Mouse (Mus musculus): ENCODE data around the gene Cdk9.
A peak's percentile ranks its signal among the peaks of the same experiment; 100 is the strongest.

The Cdk9 gene

GRCm38 (mm10) chr2:32706971-32707370, 5.9 kb downstream of the Cdk9 start:
- no peak for DNase-seq (ENCODE audit: low spot score)

- DNase-seq (ENCODE audit: low spot score) = no peak
Measured at GRCm38 (mm10) chr2:32705018-32705417, 7.9 kb downstream of the Cdk9 start.

- no peak for DNase-seq (ENCODE audit: low spot score)
Measured at GRCm38 (mm10) chr2:32704021-32704421, 8.9 kb downstream of the Cdk9 start, which contains the start of gene Fpgs. Gene Fpgs, minus strand, starts transcription at chr2:32704145.

- no peak for DNase-seq (ENCODE audit: low spot score)
Measured at GRCm38 (mm10) chr2:32703046-32703445, 9.8 kb downstream of the Cdk9 start.

- DNase-seq (ENCODE audit: low spot score) = no peak
Measured at GRCm38 (mm10) chr2:32700966-32701743, 11.7 kb downstream of the Cdk9 start.

- DNase-seq (ENCODE audit: low spot score) = no peak
Measured at GRCm38 (mm10) chr2:32699680-32700079, 13.2 kb downstream of the Cdk9 start.

GRCm38 (mm10) chr2:32694691-32695090, 18.2 kb downstream of the Cdk9 start:
- DNase-seq (ENCODE audit: low spot score) = no peak

GRCm38 (mm10) chr2:32693823-32694411, 19.0 kb downstream of the Cdk9 start:
- peak; percentile 98 for DNase-seq (ENCODE audit: low spot score)

GRCm38 (mm10) chr2:32693282-32693681, 19.6 kb downstream of the Cdk9 start:
- no peak for DNase-seq (ENCODE audit: low spot score)

- DNase-seq (ENCODE audit: low spot score) = no peak
Measured at GRCm38 (mm10) chr2:32692496-32692895, 20.4 kb downstream of the Cdk9 start.

- DNase-seq (ENCODE audit: low spot score) = no peak
Measured at GRCm38 (mm10) chr2:32691041-32691440, 21.8 kb downstream of the Cdk9 start.

GRCm38 (mm10) chr2:32689420-32689819, 23.5 kb downstream of the Cdk9 start:
- peak; percentile 92 for DNase-seq (ENCODE audit: low spot score)

GRCm38 (mm10) chr2:32687562-32687961, 25.3 kb downstream of the Cdk9 start:
- no peak for DNase-seq (ENCODE audit: low spot score)

GRCm38 (mm10) chr2:32686640-32687039, 26.2 kb downstream of the Cdk9 start:
- no peak for DNase-seq (ENCODE audit: low spot score)

GRCm38 (mm10) chr2:32685807-32686206, 27.1 kb downstream of the Cdk9 start:
- DNase-seq (ENCODE audit: low spot score) = no peak

GRCm38 (mm10) chr2:32684681-32685428, 28.0 kb downstream of the Cdk9 start:
- no peak for DNase-seq (ENCODE audit: low spot score)

- no peak for DNase-seq (ENCODE audit: low spot score)
Measured at GRCm38 (mm10) chr2:32683701-32684100, 29.2 kb downstream of the Cdk9 start.

- DNase-seq (ENCODE audit: low spot score) = no peak
Measured at GRCm38 (mm10) chr2:32682721-32683417, 30.0 kb downstream of the Cdk9 start.

- no peak for DNase-seq (ENCODE audit: low spot score)
Measured at GRCm38 (mm10) chr2:32681754-32682153, 31.1 kb downstream of the Cdk9 start.

- no peak for DNase-seq (ENCODE audit: low spot score)
Measured at GRCm38 (mm10) chr2:32680961-32681650, 31.8 kb downstream of the Cdk9 start.

GRCm38 (mm10) chr2:32680051-32680451, 32.8 kb downstream of the Cdk9 start:
- DNase-seq (ENCODE audit: low spot score) = no peak

GRCm38 (mm10) chr2:32677683-32678082, 35.2 kb downstream of the Cdk9 start:
- no peak for DNase-seq (ENCODE audit: low spot score)
